Mouse (Mus musculus): ENCODE data around the gene Ugt2a1. TPM values are rescaled to one million over a fixed set of nuclear protein-coding genes. Genes with fewer than 3 reads are reported as not detected.

Ugt2a1 gene
- not detected for polyA plus RNA-seq (2017; shearing (Covaris generic))

DNA sequence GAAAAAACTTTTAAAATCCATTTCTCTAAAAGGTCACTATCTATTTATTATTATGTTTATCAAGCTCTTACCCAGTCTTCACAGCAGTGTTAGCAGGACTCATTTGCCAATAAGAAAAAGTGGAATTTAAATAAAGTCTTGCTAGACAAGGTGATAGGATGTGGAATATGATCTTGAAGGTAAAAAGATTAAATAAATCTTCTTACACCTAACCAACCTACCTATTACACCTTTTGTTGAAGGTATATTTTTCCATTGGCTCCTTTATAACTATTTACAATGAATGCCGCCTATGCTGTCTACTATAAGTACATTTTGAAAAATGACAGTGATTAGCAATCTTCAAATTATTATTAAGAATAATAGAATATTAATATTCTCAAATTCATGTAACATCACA, at the start of gene Ugt2a1:
TSS of gene Ugt2a1 (minus strand) at position 101 of the 400 bp plus-strand sequence.

DNA sequence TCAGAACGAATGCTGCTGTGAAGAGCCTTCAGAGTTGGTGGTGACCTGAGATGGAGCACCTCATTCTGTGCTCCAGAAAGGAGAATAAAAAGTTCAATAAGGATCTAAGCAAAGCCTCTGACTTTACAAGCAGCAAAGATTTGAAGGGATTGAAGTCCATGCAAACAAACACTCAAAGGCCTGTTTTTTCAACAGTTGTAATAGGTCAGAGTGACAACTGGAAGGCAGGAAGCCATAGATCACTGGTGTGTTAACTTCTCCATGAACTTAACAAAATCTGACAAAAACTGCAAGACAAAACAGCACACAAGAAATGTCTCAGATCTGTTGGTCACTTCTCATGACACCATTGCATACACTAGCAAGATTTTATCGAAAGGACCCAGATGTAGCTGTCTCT, 47.4 kb upstream of the Ugt2a1 start, which contains the start of gene Sult1b1:
TSS of gene Sult1b1 (minus strand) at position 85 of the 400 bp plus-strand sequence.

DNA sequence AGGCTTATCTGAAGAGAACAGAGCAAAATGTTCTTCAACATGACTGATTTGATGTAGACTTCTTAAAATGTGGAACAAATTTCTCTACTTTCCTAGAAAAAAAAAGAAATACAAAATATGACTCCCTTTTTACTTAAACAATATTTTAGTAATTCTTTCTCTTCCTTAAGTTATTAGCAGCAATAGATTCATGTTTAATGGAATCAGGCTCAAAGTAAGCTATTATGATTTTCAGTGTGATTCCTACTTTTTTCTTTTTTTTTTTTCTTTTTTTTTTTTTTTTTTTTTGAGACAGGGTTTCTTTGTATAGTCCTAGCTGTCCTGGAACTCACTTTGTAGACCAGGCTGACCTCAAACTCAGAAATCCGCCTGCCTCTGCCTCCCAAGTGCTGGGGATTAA, 4.0 kb downstream of the Ugt2a1 start, which contains the start of gene Gm43638:
TSS of gene Gm43638 (minus strand) at position 101 of the 400 bp plus-strand sequence.

DNA sequence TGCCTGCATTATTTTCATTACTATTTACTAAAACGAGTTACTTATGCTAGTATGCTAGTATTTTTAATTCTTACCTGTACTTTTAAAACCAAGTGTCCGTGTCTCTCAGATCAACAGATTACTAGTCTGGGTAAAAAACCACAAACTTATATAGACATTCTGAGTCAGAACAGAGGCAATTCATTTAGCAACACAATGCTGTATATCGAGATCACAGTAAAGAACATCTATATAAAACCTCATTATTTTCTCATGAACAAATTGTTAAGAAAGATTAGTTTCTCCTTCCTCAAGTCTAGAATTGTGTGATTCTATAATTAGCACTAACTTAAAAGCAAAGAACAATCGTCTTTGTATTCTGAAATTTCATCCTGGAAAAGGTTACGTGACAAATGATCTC, 8.5 kb downstream of the Ugt2a1 start, which contains the start of gene Ugt2a2:
TSS of gene Ugt2a2 (minus strand) at position 101 of the 400 bp plus-strand sequence.

DNA sequence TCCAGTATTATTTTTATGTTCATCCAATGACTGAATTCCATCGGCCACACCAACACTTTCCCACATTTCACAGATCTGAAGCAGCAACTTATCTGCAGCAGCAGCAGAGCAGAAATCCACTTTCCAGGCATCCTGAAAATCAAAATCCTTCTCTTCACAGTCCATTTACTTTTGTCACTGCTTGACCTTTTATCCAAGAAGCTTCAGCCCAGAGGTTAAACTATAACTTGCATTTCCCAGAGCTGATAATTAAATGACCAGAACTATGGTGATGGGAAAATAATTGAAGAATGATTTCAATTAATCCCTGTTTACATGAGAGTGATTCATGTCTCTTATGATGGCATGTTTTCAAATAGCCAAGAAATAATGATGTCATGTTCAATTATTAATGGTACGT, 66.6 kb downstream of the Ugt2a1 start, which contains the start of gene Ugt2b38:
TSS of gene Ugt2b38 (minus strand) at position 163 of the 400 bp plus-strand sequence.

Other genes starting within 250 kb of the Ugt2a1 start
- gene Ugt2b37, start 236.1 kb downstream of the Ugt2a1 start, polyA plus RNA-seq (2017; shearing (Covaris generic)): not detected
- gene Ugt2a3, start 153.7 kb downstream of the Ugt2a1 start, polyA plus RNA-seq (2017; shearing (Covaris generic)): not detected
- 0.24 TPM for gene Ugt2b38, start 66.7 kb downstream of the Ugt2a1 start, polyA plus RNA-seq (2017; shearing (Covaris generic))
- gene Ugt2a2, start 8.6 kb downstream of the Ugt2a1 start, polyA plus RNA-seq (2017; shearing (Covaris generic)): not detected
- not detected for gene Gm43638, start 4.1 kb downstream of the Ugt2a1 start, polyA plus RNA-seq (2017; shearing (Covaris generic))
- not detected for gene Sult1b1, start 47.3 kb upstream of the Ugt2a1 start, polyA plus RNA-seq (2017; shearing (Covaris generic))
- not detected for gene Sult1d1, start 78.2 kb upstream of the Ugt2a1 start, polyA plus RNA-seq (2017; shearing (Covaris generic))
- not detected for gene Sult1e1, start 100.7 kb upstream of the Ugt2a1 start, polyA plus RNA-seq (2017; shearing (Covaris generic))
- gene Csn1s1, start 175.3 kb upstream of the Ugt2a1 start, polyA plus RNA-seq (2017; shearing (Covaris generic)): 0.68 TPM
- gene Csn2, start 208.8 kb upstream of the Ugt2a1 start, polyA plus RNA-seq (2017; shearing (Covaris generic)): not detected

All from effector memory CD4-positive, alpha-beta T cell, adult 7 months (primary cell).